Mouse (Mus musculus): ENCODE data around the gene Hoxb4. TPM values are rescaled to one million over a fixed set of nuclear protein-coding genes. Genes with fewer than 3 reads are reported as not detected.

Gene Hoxb4
- polyA plus RNA-seq, 1 experiment: not detected

DNA sequence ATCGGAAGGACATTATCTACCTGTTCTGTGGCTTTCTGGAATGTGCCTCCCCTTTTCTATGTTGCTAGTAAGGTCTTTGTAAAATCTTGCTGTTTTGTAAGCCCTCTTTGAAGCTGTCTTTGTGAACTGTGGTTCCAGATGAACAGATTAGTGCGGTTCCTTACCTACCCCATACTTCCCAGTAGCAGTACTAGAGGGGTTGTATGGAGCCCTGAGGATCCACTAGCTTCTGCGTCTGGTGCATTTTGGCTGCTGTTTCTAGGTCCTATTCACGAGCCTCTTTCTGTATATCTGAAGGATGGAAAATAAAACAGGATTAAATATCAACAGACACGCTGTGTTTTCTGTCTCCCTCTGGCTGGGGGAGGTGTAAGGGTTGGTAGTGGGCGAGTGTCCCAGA, 28.2 kb upstream of the Hoxb4 start:
- H3K4me1 ChIP-seq (ENCODE audit: control insufficient read depth, insufficient read depth, low read length): no peaks in the 10 kb centered on the region
- H3K4me3 ChIP-seq (ENCODE audit: insufficient read depth, low read depth, low read length): no peak overlapping the region
- H3K27ac ChIP-seq (ENCODE audit: insufficient read depth, low read depth, low read length): no peak overlapping the region
- TF ChIP-seq POLR2A (IDR thresholded peaks at IDR 0.05; ENCODE audit: insufficient read depth, low read depth, low read length) (no peak), CTCF (IDR thresholded peaks at IDR 0.05; ENCODE audit: insufficient read depth, low read depth, low read length) (no peak)
- WGBS: 10% methylated on average over 6 of the region's 6 CpGs

DNA sequence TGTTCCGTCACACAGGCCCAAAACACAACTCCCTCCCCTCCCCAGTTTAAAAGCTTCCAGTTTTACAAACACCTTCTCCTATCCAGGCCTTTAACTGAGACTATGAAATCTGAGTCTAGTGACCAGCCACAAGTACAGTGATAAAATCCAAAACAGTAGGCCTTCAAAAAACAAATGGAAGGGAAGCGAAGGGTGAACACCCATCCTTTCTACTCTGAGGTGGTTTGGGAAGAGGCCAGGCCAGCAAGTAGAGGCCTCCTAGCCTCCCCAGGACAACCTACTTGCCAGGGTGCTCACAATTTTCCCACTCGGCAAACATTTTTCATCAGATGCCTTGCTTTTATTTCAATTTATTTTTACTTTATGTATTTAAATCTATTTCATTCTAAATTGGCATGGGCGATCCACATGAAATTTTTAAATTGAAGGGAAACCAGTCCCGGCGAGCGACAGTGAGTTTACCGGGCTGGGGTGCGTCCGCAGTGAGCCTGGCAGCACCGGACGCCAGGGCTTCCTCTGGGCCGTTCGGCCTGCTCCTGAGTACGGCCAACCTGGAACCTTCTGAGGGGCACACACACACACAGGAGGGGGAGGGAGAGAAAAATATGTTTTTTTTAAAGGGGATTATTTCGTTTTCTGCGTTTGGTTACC, 27.2 kb upstream of the Hoxb4 start:
- H3K4me3 ChIP-seq (ENCODE audit: insufficient read depth, low read depth, low read length): no peak overlapping the region
- TF ChIP-seq POLR2A (IDR thresholded peaks at IDR 0.05; ENCODE audit: insufficient read depth, low read depth, low read length): no peak
- TF ChIP-seq CTCF (IDR thresholded peaks at IDR 0.05; ENCODE audit: insufficient read depth, low read depth, low read length): no peak
- no peak overlapping the region for H3K27ac ChIP-seq (ENCODE audit: insufficient read depth, low read depth, low read length)
- H3K4me1 ChIP-seq (ENCODE audit: control insufficient read depth, insufficient read depth, low read length): no peaks in the 10 kb centered on the region
- 13% methylated on average over 17 of the region's 17 CpGs for WGBS

DNA sequence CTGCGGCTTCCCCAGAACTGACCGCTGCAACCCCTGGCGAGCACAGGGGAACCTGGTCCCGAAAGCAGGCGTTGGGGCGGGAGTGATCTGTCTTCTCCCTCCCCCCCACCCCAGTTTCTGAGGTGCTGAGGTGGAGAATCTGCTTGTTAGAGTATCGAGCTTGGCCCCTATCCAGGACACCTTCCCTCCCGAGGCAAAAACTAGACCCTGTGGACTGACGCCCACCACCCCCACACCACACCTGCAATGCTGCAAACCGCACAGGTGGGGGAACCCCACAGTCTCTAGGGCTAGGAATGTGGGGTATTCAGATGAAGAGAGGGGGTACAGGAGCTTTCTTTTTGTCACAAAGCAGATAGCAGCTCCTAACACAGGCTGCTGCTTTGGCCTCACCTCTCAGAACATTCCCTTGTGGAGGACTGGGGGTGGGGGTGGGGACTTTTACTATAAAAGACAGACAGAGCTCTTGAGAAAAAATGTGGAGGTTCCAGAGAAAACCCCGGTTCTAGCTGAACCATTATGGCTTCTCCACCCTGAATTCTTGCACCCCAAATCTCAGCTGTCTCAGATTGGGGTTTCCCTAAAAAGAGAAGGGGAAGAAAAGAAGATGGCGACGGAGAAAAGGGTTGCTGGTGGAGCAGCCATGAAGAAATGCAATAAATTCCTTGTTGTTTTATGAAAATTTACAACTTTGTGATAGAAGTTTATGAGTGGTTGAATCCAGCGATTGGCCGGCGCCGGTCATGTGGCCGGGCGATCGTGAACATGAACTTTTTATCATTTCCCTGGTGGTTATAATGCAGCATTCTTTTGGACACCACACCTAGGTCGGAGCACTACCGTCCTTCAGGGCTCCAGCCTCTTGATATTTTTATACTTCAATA, 26.1 kb upstream of the Hoxb4 start, which contains the start of gene Hoxb6:
Hoxb6 (plus strand) TSS at position 796 of the 884 bp plus-strand sequence.
- H3K27ac ChIP-seq (ENCODE audit: insufficient read depth, low read depth, low read length): no peak within 1 kb of the TSS
- 3% methylated on average over 22 of the region's 22 CpGs for WGBS
- H3K4me1 ChIP-seq (ENCODE audit: control insufficient read depth, insufficient read depth, low read length): no peaks in the 10 kb centered on the region
- H3K4me3 ChIP-seq (ENCODE audit: insufficient read depth, low read depth, low read length): no peak within 1 kb of the TSS
- TF ChIP-seq POLR2A (IDR thresholded peaks at IDR 0.05; ENCODE audit: insufficient read depth, low read depth, low read length) (no peak), CTCF (IDR thresholded peaks at IDR 0.05; ENCODE audit: insufficient read depth, low read depth, low read length) (no peak)

DNA sequence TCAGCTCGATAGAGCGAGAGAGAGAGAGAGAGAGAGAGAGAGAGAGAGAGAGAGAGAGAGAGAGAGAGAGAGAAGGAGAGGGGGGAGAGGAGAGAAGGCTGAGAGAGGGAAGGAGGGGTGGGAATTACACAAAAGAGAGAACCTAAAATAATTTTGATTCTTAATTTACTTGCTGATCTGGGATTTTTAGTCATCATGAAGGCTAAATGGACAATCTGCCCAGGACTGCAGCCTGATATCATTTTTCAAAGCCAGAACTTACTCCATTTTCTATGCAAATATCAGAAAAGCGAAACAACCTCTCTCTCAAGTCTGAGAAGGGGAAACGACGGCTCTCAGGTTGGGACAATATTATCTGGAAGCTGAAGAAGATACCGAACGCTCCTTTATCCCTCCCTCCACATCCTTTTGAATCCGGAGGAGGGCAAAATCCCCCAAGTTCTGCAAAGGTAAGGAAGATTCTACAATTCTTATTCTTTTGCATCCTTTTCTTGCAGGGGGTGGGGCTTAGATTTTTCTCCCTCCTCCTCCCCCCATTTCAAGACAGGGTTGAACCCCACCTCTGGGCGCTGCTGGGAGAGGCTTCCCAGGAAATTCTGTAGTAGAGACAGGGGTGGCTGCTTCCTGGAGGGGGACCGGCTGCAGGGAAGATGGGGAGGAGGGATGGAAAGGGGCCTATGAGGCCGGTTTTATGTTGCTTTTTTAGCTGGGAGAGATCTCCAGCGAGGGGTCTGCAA, 25.3 kb upstream of the Hoxb4 start:
- no peak overlapping the region for H3K4me3 ChIP-seq (ENCODE audit: insufficient read depth, low read depth, low read length)

DNA sequence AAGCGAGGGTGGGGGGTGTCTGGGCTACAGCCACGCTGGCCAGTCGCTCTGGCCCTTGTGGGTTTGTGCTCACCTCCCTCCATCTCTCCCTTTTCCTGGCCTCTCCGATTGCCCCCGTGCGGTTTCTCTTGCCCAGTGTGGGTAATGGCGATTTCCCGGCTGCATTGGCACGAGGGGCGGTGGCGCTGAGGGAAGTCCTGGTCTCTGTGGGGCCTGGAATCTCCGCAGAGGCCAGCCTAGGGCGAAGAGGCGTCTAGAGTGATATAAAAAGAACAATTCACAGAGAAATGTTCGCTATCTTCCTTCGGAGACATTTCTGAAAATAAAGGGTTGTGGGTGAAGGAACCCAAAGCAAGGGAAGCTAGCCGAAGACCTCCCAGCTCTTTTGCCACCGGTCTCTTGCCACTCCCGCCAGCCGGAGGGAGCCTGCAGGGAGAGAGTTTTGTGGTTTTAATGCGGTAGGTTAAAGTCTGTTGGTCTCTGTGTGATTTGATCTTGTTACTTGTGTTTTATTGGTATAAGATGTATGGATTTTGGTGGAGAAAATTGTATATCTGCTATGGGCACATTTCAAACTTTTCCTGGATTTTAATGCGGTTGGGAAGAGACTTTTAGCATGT, 24.7 kb upstream of the Hoxb4 start:
- Histone ChIP-seq H3K4me3 (ENCODE audit: insufficient read depth, low read depth, low read length) (no peak overlapping the region), H3K27ac (ENCODE audit: insufficient read depth, low read depth, low read length) (no peak overlapping the region), H3K4me1 (ENCODE audit: control insufficient read depth, insufficient read depth, low read length) (no peaks in the 10 kb centered on the region)
- no peak for TF ChIP-seq CTCF (IDR thresholded peaks at IDR 0.05; ENCODE audit: insufficient read depth, low read depth, low read length)
- TF ChIP-seq POLR2A (IDR thresholded peaks at IDR 0.05; ENCODE audit: insufficient read depth, low read depth, low read length): no peak
- WGBS: 1% methylated on average over 22 of the region's 22 CpGs

More for the DNA sequence above, 25.3 kb upstream of the Hoxb4 start:
- Histone ChIP-seq H3K27ac (ENCODE audit: insufficient read depth, low read depth, low read length) (no peak overlapping the region), H3K4me1 (ENCODE audit: control insufficient read depth, insufficient read depth, low read length) (no peaks in the 10 kb centered on the region)
- no peak for TF ChIP-seq POLR2A (IDR thresholded peaks at IDR 0.05; ENCODE audit: insufficient read depth, low read depth, low read length)
- no peak for TF ChIP-seq CTCF (IDR thresholded peaks at IDR 0.05; ENCODE audit: insufficient read depth, low read depth, low read length)
- 4% methylated on average over 12 of the region's 12 CpGs for WGBS

DNA sequence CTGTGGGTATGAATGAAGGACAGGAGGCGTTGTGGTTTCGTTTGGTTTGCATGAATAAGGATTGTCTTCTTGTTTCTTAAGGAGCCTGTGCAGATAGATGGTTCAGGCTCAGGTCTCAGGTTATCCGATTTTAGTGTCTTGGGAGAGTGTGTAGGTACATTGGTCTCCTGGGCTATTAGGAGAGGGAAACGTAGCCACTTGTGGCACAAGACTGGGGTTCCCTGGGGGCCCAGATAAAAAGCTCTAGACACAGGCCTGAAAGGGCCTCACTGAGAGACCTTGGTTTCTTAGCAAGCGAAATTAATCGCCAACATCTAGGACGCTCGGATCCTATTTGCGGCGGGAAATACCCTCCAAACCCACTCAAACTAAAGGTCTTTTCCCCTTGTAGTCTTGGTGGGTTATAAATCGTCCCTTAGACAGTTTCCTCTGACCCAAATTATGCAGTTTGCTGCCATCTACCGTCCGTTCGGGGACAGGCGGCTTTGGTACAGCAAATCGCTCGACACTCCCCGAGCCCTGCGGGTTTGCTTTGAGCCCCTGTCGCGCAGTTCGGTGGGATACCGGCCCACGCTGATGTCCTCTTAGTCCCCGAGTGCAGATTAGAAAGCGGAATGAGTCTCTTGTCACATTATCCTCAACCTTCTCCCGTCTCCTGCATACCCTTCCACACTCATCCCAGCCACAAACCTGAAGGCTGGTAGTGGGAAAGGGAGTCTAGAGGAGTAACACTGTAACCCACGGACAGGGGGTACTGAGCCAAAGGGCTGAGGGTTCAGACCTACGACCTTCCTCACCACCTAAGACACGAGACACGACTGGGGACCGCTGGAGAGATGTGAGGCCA, 23.6 kb upstream of the Hoxb4 start:
- H3K4me1 ChIP-seq (ENCODE audit: control insufficient read depth, insufficient read depth, low read length): no peaks in the 10 kb centered on the region
- no peak overlapping the region for H3K27ac ChIP-seq (ENCODE audit: insufficient read depth, low read depth, low read length)
- no peak overlapping the region for H3K4me3 ChIP-seq (ENCODE audit: insufficient read depth, low read depth, low read length)
- WGBS: 1% methylated on average over 32 of the region's 32 CpGs
- TF ChIP-seq CTCF (IDR thresholded peaks at IDR 0.05; ENCODE audit: insufficient read depth, low read depth, low read length) (no peak; the same call in 1 of the 2 replicates), POLR2A (IDR thresholded peaks at IDR 0.05; ENCODE audit: insufficient read depth, low read depth, low read length) (no peak)

DNA sequence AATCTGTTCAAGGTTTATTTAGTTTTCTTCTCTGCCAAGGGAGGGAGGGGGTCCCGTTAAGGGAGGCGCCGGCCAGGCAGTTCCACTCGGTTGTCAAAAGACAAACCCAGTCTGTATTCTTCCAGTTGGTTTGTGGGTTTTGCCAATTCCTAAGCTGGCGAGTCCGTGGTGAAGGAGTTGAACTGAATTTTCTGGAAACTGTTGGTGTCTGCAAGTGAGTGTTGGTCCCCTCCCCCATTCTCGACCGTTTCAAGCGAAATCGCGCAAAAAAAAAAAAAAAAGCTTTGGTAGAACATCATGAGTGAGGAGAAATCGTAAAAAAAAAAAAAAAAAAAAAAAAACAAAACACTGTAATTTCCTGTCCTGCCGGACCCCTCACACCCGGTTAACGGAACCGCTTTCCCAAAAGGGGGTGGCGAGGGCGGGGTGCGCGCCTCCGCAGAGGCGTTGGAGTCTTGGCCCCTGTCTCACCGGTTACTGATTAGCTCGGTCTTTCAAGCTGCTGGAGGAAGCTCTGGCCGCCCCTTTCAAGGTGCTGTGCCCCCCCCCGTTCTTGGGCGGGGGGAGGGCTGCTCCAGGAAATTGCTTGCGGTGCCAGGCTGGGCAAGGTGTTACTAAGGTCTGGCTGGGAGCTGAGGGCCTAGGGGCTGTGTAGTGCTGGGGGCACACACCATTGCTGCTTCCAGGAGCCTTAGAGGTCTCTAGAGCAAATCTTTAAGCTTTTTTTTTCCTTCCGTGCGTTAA, 22.8 kb upstream of the Hoxb4 start:
- no peak overlapping the region for H3K4me3 ChIP-seq (ENCODE audit: insufficient read depth, low read depth, low read length)
- TF ChIP-seq CTCF (IDR thresholded peaks at IDR 0.05; ENCODE audit: insufficient read depth, low read depth, low read length): no peak
- no peak for TF ChIP-seq POLR2A (IDR thresholded peaks at IDR 0.05; ENCODE audit: insufficient read depth, low read depth, low read length)
- 1% methylated on average over 30 of the region's 30 CpGs for WGBS
- H3K27ac ChIP-seq (ENCODE audit: insufficient read depth, low read depth, low read length): no peak overlapping the region
- no peaks in the 10 kb centered on the region for H3K4me1 ChIP-seq (ENCODE audit: control insufficient read depth, insufficient read depth, low read length)

Data from olfactory bulb, adult 2 months (tissue).